ENCODE assay signal across 19 mouse cellular contexts in the genomic region with DNA sequence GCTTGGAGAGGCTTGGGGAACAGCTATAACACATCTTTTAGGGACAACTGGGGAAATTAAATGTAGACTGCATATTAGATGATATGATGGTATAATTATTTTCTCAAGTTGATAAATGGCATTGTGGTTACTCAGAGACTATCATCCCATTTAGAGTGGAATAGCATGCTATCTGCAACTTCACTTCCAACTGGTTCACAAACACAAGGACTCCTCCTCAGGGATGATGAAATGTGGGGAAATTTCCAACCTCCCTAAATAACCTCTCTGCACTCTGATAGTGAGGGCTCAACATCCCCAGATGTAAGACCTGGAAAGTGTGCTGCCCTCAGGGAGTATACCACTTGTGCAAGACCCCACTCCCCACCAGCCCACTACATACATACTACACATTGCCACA. TPM values are rescaled to one million over a fixed set of nuclear protein-coding genes. Genes with fewer than 3 reads are reported as not detected.
DNase-seq lines count a peak whose midpoint lies in the region; ATAC-seq and TF ChIP-seq lines count a peak whose summit lies in the region.
"Had no signal": no experiment of that assay in that cellular context is flagged by ENCODE, and none has a peak within 500 bp of the region (broad histone marks: within the 10 kb centered on the region; RNA-seq: fewer than 3 reads in every experiment).

No protein-coding gene starts in this region.

- no peak overlapping the region for H3K27ac ChIP-seq in liver, adult 2 months (replicated peaks; ENCODE audit: insufficient read depth, low read depth, low read length)
- no peak overlapping the region for H3K27ac ChIP-seq in liver, embryonic 11.5 days (ENCODE audit: low read depth, low read length)
- peak overlapping the region; percentile 28 for H3K27ac ChIP-seq in macrophage
- H3K27ac ChIP-seq: embryonic facial prominence, embryonic 12.5 days; forebrain, embryonic 12.5 days; heart, embryonic 13.5 days; hindbrain, embryonic 13.5 days; hindbrain, postnatal 0 days had no signal

- ATAC-seq in liver, embryonic 11.5 days (replicated peaks; ENCODE audit: low FRiP score) = no peak
- ATAC-seq: CD4-positive, CD25-positive, alpha-beta regulatory T cell, adult 4 months; forebrain, embryonic 16.5 days; hindbrain, postnatal 0 days had no signal

- no peak overlapping the region for H3ac ChIP-seq in C2C12 (ENCODE audit: control insufficient read depth, insufficient read length, low read depth)

- no peak for TF ChIP-seq CTCF in liver, adult 2 months (IDR thresholded peaks at IDR 0.05; ENCODE audit: low read depth, low read length)
- TF ChIP-seq CTCF in C2C12 (IDR thresholded peaks at IDR 0.05; ENCODE audit: control insufficient read depth, insufficient read depth, insufficient read length) = no peak

- no peaks in the 10 kb centered on the region for H3K9me3 ChIP-seq in liver, embryonic 11.5 days (ENCODE audit: control insufficient read depth, low read length)
- H3K9me3 ChIP-seq: embryonic facial prominence, embryonic 12.5 days; forebrain, embryonic 12.5 days; G1E; heart, embryonic 13.5 days; hindbrain, embryonic 13.5 days had no signal

- H3K9ac ChIP-seq in liver, adult 2 months (ENCODE audit: low read depth, low read length) = no peak overlapping the region
- no peak overlapping the region for H3K9ac ChIP-seq in liver, embryonic 11.5 days (ENCODE audit: low read depth, low read length)
- H3K9ac ChIP-seq: embryonic facial prominence, embryonic 12.5 days; forebrain, embryonic 12.5 days; heart, embryonic 13.5 days; hindbrain, embryonic 13.5 days had no signal

- H3K79me3 ChIP-seq in C2C12 (ENCODE audit: low read depth) = no peaks in the 10 kb centered on the region

- H3K4me3 ChIP-seq in liver, adult 2 months (ENCODE audit: insufficient read depth, low read depth, low read length) = no peak overlapping the region
- H3K4me3 ChIP-seq in liver, embryonic 11.5 days (ENCODE audit: low read depth, low read length) = no peak overlapping the region
- H3K4me3 ChIP-seq in C2C12 (ENCODE audit: insufficient read depth, poor library complexity, severe bottlenecking) (no peak overlapping the region), macrophage (ENCODE audit: inconsistent target) (no peak overlapping the region)
- H3K4me3 ChIP-seq: embryonic facial prominence, embryonic 12.5 days; forebrain, embryonic 12.5 days; heart, embryonic 13.5 days; hindbrain, embryonic 13.5 days had no signal

- DNase-seq in liver, adult 2 months (ENCODE audit: extremely low read depth, low read depth, low spot score) = peak; percentile 32
- no peak for DNase-seq in liver, embryonic 11.5 days (ENCODE audit: low spot score)
- DNase-seq in NIH3T3 (ENCODE audit: low read depth) = peak; percentile 66
- DNase-seq in cerebellum, adult 9-10 months = no peak
- DNase-seq in heart, postnatal 36 days = no peak
- DNase-seq: cerebellum, adult 2 months; cerebellum, postnatal 14 days; gastrocnemius, postnatal 25 days; kidney, adult 11 months had no signal

- H3K4me2 ChIP-seq in liver, embryonic 11.5 days = no peak overlapping the region
- H3K4me2 ChIP-seq: embryonic facial prominence, embryonic 12.5 days; forebrain, embryonic 12.5 days; heart, embryonic 13.5 days; hindbrain, embryonic 13.5 days had no signal

- H3K4me1 ChIP-seq in liver, adult 2 months (ENCODE audit: control insufficient read depth, insufficient read depth, low read length) = peaks cover 5% of the 10 kb centered on the region; the same call in 1 of the 2 replicates
- no peaks in the 10 kb centered on the region for H3K4me1 ChIP-seq in liver, embryonic 11.5 days (replicated peaks; ENCODE audit: control insufficient read depth, insufficient read depth, low read length)
- H3K4me1 ChIP-seq: forebrain, embryonic 12.5 days; hindbrain, embryonic 13.5 days had no signal

- TF ChIP-seq POLR2A in liver, adult 2 months (IDR thresholded peaks at IDR 0.05; ENCODE audit: extremely low read depth, insufficient read depth, low read length) = no peak

- H3K36me3 ChIP-seq in liver, adult 2 months (ENCODE audit: control insufficient read depth, insufficient read depth, low read length) = peaks cover 6% of the 10 kb centered on the region; the same call in 1 of the 2 replicates
- H3K36me3 ChIP-seq in liver, embryonic 11.5 days (ENCODE audit: control insufficient read depth, insufficient read depth, low read length) = no peaks in the 10 kb centered on the region; the same call in 1 of the 2 replicates
- H3K36me3 ChIP-seq in C2C12 (ENCODE audit: control insufficient read depth, insufficient read depth) = peaks cover 73% of the 10 kb centered on the region
- H3K36me3 ChIP-seq in macrophage (ENCODE audit: inconsistent target) = peaks cover 90% of the 10 kb centered on the region

- 0 out of 2 replicates have a peak, but pooled peaks cover 3% of the 10 kb centered on the region for H3K79me2 ChIP-seq in liver, adult 2 months (ENCODE audit: control insufficient read depth, insufficient read depth, low read length)
- peaks cover 9% of the 10 kb centered on the region for H3K79me2 ChIP-seq in C2C12 (ENCODE audit: control insufficient read depth, insufficient read depth)
- H3K79me2 ChIP-seq in macrophage (ENCODE audit: inconsistent target) = peaks cover 53% of the 10 kb centered on the region; the same call in 1 of the 2 replicates

- intact Hi-C loops in heart, postnatal 36 days (cut with DNase I) = loop anchor here (2.0 kb wide), 1 partner anchor 22 kb away; no protein-coding TSS in a partner anchor

- no peaks in the 10 kb centered on the region for H3K27me3 ChIP-seq in liver, adult 2 months (ENCODE audit: control insufficient read depth, insufficient read depth, low read length)
- H3K27me3 ChIP-seq in liver, embryonic 11.5 days (replicated peaks; ENCODE audit: control insufficient read depth, insufficient read depth, low read length) = no peaks in the 10 kb centered on the region
- H3K27me3 ChIP-seq in C2C12 (ENCODE audit: control insufficient read depth, insufficient read depth, insufficient read length) = no peaks in the 10 kb centered on the region
- H3K27me3 ChIP-seq: embryonic facial prominence, embryonic 12.5 days; forebrain, embryonic 12.5 days; heart, embryonic 13.5 days; hindbrain, embryonic 13.5 days had no signal

TF ChIP-seq in C2C12, 6 proteins besides CTCF, POLR2A, EP300 and RAD21:
- TF ChIP-seq CEBPB (IDR thresholded peaks at IDR 0.05; ENCODE audit: low read depth) (peak; percentile 65), MAX (IDR thresholded peaks at IDR 0.05) (no peak)

RNA-seq across cellular contexts. Expression of a gene that starts 54.8 kb away (rescaled TPM):
- total RNA-seq in liver, adult 2 months (2014; rRNA removed) = 1.3 and 1.5 TPM in 2 replicates
- 0.45 and 0.84 TPM in 2 replicates for polyA plus RNA-seq in liver, adult 2 months (2012; rRNA removed)
- polyA plus RNA-seq in liver, embryonic 11.5 days (2014; fragmentation: Nextera tagmentation; extraction: Ambion mirVana) = 4.9 and 6.2 TPM in 2 replicates
- polyA plus RNA-seq in C2C12 (2012; fragmentation: generic; extraction: Trizol) (0.94 TPM), macrophage (2018) (73.9 to 95.6 TPM (median 92.2 TPM) in 3 replicates)
- total RNA-seq in macrophage (2018; cell fraction: chromatin; rRNA removed) = 100 to 1,000 TPM in 15 of 26 experiments, 10 to 100 TPM in 11; 23.3 to 256 (median 125) TPM
- total RNA-seq in macrophage (2018; cell fraction: cytosol; rRNA removed) = 100 to 1,000 TPM in 11 of 26 experiments, 10 to 100 TPM in 15; 49.1 to 135 (median 96.8) TPM
- 100 to 1,000 TPM in 10 of 26 experiments, 10 to 100 TPM in 16; 41.2 to 213 (median 88.6) TPM for total RNA-seq in macrophage (2018; cell fraction: nucleus; rRNA removed)
- 1 to 10 TPM; 8.5 to 9.5 TPM for total RNA-seq in heart, postnatal 36 days (2021)

Comparison
In these comparisons a context has a peak if more than half of its experiments do, and no peak if none do; other contexts are left out.
1. DNase-seq: peak in liver, adult 2 months (single experiment) and NIH3T3 (single experiment); none in liver, embryonic 11.5 days (single experiment), cerebellum, adult 9-10 months (single experiment) and heart, postnatal 36 days (0 of 2).
2. RNA of a gene that starts 54.8 kb away (polyA plus RNA-seq): 73.9 to 95.6 TPM in macrophage; 4.9 to 6.2 TPM in liver, embryonic 11.5 days, 0.94 TPM in C2C12 (single experiment) and 0.45 to 0.84 TPM in liver, adult 2 months; every median in the first group is over 10 times any median in the second.